Mouse (Mus musculus): Measurements from ENCODE around the gene Sept9. TPM values are rescaled to one million over a fixed set of nuclear protein-coding genes. Genes with fewer than 3 reads are reported as not detected.
A peak's percentile ranks its signal among the peaks of the same experiment; 100 is the strongest.

Sept9 gene
- polyA plus RNA-seq, 1 experiment from 2014 or later: 111 TPM

GRCm38 (mm10) chr11:117232886-117233458 lies 33.5 kb downstream of the Sept9 start:
- 43% methylated on average over 10 of the region's 10 CpGs for WGBS
- Histone ChIP-seq H3K4me3 (ENCODE audit: low read depth, low read length) (no peak overlapping the region), H3K27ac (ENCODE audit: low read depth, low read length) (no peak overlapping the region)

GRCm38 (mm10) chr11:117233818-117234217 lies 34.4 kb downstream of the Sept9 start:
- Histone ChIP-seq H3K4me3 (ENCODE audit: low read depth, low read length) (no peak overlapping the region), H3K4me1 (replicated peaks; ENCODE audit: control insufficient read depth, insufficient read depth, low read length) (peaks cover 29% of the 10 kb centered on the region), H3K27me3 (replicated peaks; ENCODE audit: control insufficient read depth, insufficient read depth, low read length) (peaks cover 11% of the 10 kb centered on the region), H3K4me2 (no peak overlapping the region), H3K9ac (ENCODE audit: low read depth, low read length) (no peak overlapping the region), H3K27ac (ENCODE audit: low read depth, low read length) (no peak overlapping the region), H3K9me3 (ENCODE audit: control insufficient read depth, low read length) (no peaks in the 10 kb centered on the region), H3K36me3 (ENCODE audit: control insufficient read depth, insufficient read depth, low read length) (no peaks in the 10 kb centered on the region)
- DNase-seq (ENCODE audit: low spot score): no peak
- ATAC-seq (replicated peaks; ENCODE audit: low FRiP score): no peak
- WGBS: 49% methylated on average over 8 of the region's 8 CpGs

More at GRCm38 (mm10) chr11:117232886-117233458, 33.5 kb downstream of the Sept9 start:
- H3K36me3 ChIP-seq (ENCODE audit: control insufficient read depth, insufficient read depth, low read length): no peaks in the 10 kb centered on the region
- no peak for DNase-seq (ENCODE audit: low spot score)
- H3K9me3 ChIP-seq (ENCODE audit: control insufficient read depth, low read length): no peaks in the 10 kb centered on the region
- H3K9ac ChIP-seq (ENCODE audit: low read depth, low read length): no peak overlapping the region
- H3K27me3 ChIP-seq (replicated peaks; ENCODE audit: control insufficient read depth, insufficient read depth, low read length): peaks cover 11% of the 10 kb centered on the region
- ATAC-seq (replicated peaks; ENCODE audit: low FRiP score): no peak
- H3K4me2 ChIP-seq: peak overlapping the region; percentile 46
- H3K4me1 ChIP-seq (replicated peaks; ENCODE audit: control insufficient read depth, insufficient read depth, low read length): peaks cover 29% of the 10 kb centered on the region

GRCm38 (mm10) chr11:117235086-117235897 lies 35.8 kb downstream of the Sept9 start:
- no peak overlapping the region for H3K4me2 ChIP-seq
- H3K4me1 ChIP-seq (replicated peaks; ENCODE audit: control insufficient read depth, insufficient read depth, low read length): peaks cover 29% of the 10 kb centered on the region
- DNase-seq (ENCODE audit: low spot score): no peak
- no peaks in the 10 kb centered on the region for H3K9me3 ChIP-seq (ENCODE audit: control insufficient read depth, low read length)
- no peak overlapping the region for H3K4me3 ChIP-seq (ENCODE audit: low read depth, low read length)
- H3K27ac ChIP-seq (ENCODE audit: low read depth, low read length): no peak overlapping the region
- ATAC-seq (replicated peaks; ENCODE audit: low FRiP score): no peak
- 31% methylated on average over 12 of the region's 12 CpGs for WGBS
- no peak overlapping the region for H3K9ac ChIP-seq (ENCODE audit: low read depth, low read length)
- peaks cover 11% of the 10 kb centered on the region for H3K27me3 ChIP-seq (replicated peaks; ENCODE audit: control insufficient read depth, insufficient read depth, low read length)
- H3K36me3 ChIP-seq (ENCODE audit: control insufficient read depth, insufficient read depth, low read length): no peaks in the 10 kb centered on the region

DNA sequence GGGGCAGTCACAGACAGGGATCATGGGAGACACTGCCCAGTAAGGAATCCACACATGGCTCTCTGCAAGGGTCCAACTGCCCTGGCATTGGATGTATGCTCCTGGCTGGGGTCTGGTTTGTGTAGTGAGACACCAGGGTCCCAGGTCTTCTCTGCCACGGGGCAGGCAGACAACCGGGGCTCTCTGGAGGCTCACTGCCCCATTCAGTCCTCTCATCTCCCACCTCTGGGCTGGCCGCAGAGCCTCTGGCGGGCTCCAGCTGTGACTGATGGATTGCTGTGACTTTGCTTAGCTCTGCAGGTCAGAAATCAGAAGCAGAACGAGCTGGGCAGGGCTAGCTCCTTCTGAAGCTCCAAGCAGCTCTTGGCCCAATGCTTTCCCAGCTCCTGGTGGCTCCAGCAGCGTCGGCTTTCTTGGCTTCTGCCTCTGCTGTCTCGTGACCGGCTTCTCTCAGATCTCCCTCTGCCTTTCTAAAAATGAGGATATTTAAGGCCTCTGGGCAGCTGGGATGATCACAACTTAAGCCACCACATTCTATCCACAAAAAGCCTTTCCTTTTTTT lies 36.5 kb downstream of the Sept9 start:
- peaks cover 29% of the 10 kb centered on the region for H3K4me1 ChIP-seq (replicated peaks; ENCODE audit: control insufficient read depth, insufficient read depth, low read length)

GRCm38 (mm10) chr11:117238169-117238568 lies 38.7 kb downstream of the Sept9 start:
- Histone ChIP-seq H3K36me3 (ENCODE audit: control insufficient read depth, insufficient read depth, low read length) (no peaks in the 10 kb centered on the region), H3K4me1 (replicated peaks; ENCODE audit: control insufficient read depth, insufficient read depth, low read length) (peaks cover 26% of the 10 kb centered on the region), H3K4me3 (ENCODE audit: low read depth, low read length) (no peak overlapping the region), H3K4me2 (no peak overlapping the region), H3K27ac (ENCODE audit: low read depth, low read length) (no peak overlapping the region), H3K27me3 (replicated peaks; ENCODE audit: control insufficient read depth, insufficient read depth, low read length) (peaks cover 6% of the 10 kb centered on the region), H3K9ac (ENCODE audit: low read depth, low read length) (no peak overlapping the region), H3K9me3 (ENCODE audit: control insufficient read depth, low read length) (no peaks in the 10 kb centered on the region)
- ATAC-seq (replicated peaks; ENCODE audit: low FRiP score) (no peak), DNase-seq (ENCODE audit: low spot score) (peak; percentile 88)
- WGBS: 2% methylated on average over 4 of the region's 4 CpGs

More for the DNA sequence above, 36.5 kb downstream of the Sept9 start:
- ATAC-seq (replicated peaks; ENCODE audit: low FRiP score): no peak
- Histone ChIP-seq H3K4me3 (ENCODE audit: low read depth, low read length) (no peak overlapping the region), H3K9ac (ENCODE audit: low read depth, low read length) (no peak overlapping the region), H3K9me3 (ENCODE audit: control insufficient read depth, low read length) (no peaks in the 10 kb centered on the region), H3K4me2 (no peak overlapping the region), H3K27me3 (replicated peaks; ENCODE audit: control insufficient read depth, insufficient read depth, low read length) (peaks cover 11% of the 10 kb centered on the region), H3K27ac (ENCODE audit: low read depth, low read length) (no peak overlapping the region), H3K36me3 (ENCODE audit: control insufficient read depth, insufficient read depth, low read length) (no peaks in the 10 kb centered on the region)
- DNase-seq (ENCODE audit: low spot score): no peak
- WGBS: 36% methylated on average over 9 of the region's 9 CpGs

DNA sequence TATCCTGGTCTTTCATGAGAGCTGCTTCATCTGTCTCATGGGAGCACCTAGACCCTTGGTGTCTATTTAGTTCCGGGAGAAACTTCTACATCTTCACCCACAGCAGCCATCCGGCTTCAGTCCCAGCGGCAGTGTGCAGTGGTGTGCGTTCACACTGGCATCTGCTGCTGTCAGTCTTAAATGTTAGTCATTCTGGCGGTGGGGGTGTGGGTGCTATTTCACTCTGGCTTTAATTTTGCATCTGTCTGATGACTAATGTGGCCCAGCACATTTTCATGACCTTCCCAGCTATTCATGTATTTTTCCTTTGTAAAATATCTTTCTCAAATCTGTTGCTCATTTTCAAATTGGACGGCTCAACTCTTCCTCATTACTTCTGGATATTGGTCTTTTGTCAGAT lies 40.2 kb downstream of the Sept9 start:
- Histone ChIP-seq H3K9ac (ENCODE audit: low read depth, low read length) (no peak overlapping the region), H3K27me3 (replicated peaks; ENCODE audit: control insufficient read depth, insufficient read depth, low read length) (0 out of 2 replicates have a peak, but pooled peaks cover 2% of the 10 kb centered on the region), H3K27ac (ENCODE audit: low read depth, low read length) (no peak overlapping the region), H3K4me2 (no peak overlapping the region), H3K9me3 (ENCODE audit: control insufficient read depth, low read length) (no peaks in the 10 kb centered on the region), H3K4me1 (replicated peaks; ENCODE audit: control insufficient read depth, insufficient read depth, low read length) (peaks cover 16% of the 10 kb centered on the region), H3K36me3 (ENCODE audit: control insufficient read depth, insufficient read depth, low read length) (no peaks in the 10 kb centered on the region), H3K4me3 (ENCODE audit: low read depth, low read length) (no peak overlapping the region)
- 80% methylated on average over 6 of the region's 6 CpGs for WGBS
- ATAC-seq (replicated peaks; ENCODE audit: low FRiP score) (no peak), DNase-seq (ENCODE audit: low spot score) (no peak)

DNA sequence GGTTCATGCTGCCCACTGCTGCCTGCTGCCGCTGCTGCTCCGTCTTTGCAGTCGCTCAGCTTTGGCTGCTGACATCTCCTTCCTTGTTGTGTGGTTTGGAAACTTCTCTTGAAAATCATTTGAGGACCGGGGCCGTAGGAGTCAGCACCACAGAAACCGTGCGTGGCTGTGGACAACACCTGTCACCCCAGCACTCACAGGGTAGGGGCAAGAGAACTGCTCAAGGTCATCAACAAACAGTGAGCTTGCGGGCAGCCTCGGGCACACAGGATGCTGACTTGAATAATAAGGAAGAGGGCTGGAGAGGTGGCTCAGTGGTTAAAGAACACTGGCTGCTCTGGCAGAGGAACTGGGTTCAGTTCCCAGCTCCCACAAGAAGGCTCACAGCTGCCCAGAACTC lies 40.9 kb downstream of the Sept9 start:
- 0 out of 2 replicates have a peak, but pooled peaks cover 2% of the 10 kb centered on the region for H3K27me3 ChIP-seq (replicated peaks; ENCODE audit: control insufficient read depth, insufficient read depth, low read length)
- H3K27ac ChIP-seq (ENCODE audit: low read depth, low read length): no peak overlapping the region
- H3K9me3 ChIP-seq (ENCODE audit: control insufficient read depth, low read length): no peaks in the 10 kb centered on the region
- H3K9ac ChIP-seq (ENCODE audit: low read depth, low read length): no peak overlapping the region
- no peak overlapping the region for H3K4me3 ChIP-seq (ENCODE audit: low read depth, low read length)
- H3K4me2 ChIP-seq: no peak overlapping the region
- 69% methylated on average over 9 of the region's 9 CpGs for WGBS
- peaks cover 8% of the 10 kb centered on the region for H3K4me1 ChIP-seq (replicated peaks; ENCODE audit: control insufficient read depth, insufficient read depth, low read length)
- H3K36me3 ChIP-seq (ENCODE audit: control insufficient read depth, insufficient read depth, low read length): no peaks in the 10 kb centered on the region
- DNase-seq (ENCODE audit: low spot score) (no peak), ATAC-seq (replicated peaks; ENCODE audit: low FRiP score) (no peak)

DNA sequence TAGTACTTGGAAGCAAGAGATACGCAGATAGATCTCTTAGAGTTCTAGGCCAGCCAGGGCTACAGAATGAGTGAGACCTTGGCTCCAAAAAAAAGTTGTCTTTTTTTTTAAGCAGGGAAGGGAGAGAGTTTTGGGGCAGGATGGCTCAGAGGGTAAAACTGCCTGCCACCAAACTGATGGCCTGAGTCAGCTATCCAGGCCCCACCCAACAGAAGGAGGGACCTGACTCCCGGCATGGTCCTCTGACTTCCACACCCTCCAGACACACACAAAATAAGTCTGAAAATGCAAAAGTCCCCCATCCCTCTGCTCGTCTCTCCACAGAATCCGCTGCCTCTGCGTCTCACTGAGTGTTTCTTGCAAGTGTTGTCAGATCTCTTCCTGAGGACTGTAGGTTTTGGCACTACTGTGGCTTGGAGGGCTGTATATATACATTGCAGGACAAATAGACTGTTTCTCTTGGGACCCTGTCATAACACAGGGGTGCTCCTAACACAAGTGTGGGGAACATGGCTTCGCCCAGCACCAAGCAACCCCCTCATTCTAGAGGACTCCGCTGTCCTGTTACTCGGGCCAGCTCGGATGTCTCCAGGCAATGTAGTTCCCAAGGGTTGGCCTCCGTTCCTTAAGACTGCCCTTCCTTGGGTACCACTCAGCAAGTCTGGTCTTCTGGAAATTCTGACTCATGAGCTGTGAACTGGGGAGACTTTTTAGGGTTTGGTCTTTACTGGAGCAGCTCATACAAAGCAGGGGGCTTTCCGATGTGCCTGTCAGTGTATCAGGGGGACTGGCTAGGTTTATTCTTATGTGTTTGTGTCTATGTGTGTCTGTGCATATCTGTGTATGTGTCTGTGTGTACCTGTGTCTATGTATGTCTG lies 41.6 kb downstream of the Sept9 start:
- H3K27me3 ChIP-seq (replicated peaks; ENCODE audit: control insufficient read depth, insufficient read depth, low read length): no peaks in the 10 kb centered on the region
- no peaks in the 10 kb centered on the region for H3K36me3 ChIP-seq (ENCODE audit: control insufficient read depth, insufficient read depth, low read length)
- H3K4me3 ChIP-seq (ENCODE audit: low read depth, low read length): no peak overlapping the region
- no peak overlapping the region for H3K4me2 ChIP-seq
- H3K9ac ChIP-seq (ENCODE audit: low read depth, low read length): no peak overlapping the region
- DNase-seq (ENCODE audit: low spot score) (no peak), ATAC-seq (replicated peaks; ENCODE audit: low FRiP score) (no peak)
- no peak overlapping the region for H3K27ac ChIP-seq (ENCODE audit: low read depth, low read length)
- no peaks in the 10 kb centered on the region for H3K9me3 ChIP-seq (ENCODE audit: control insufficient read depth, low read length)
- H3K4me1 ChIP-seq (replicated peaks; ENCODE audit: control insufficient read depth, insufficient read depth, low read length): peaks cover 2% of the 10 kb centered on the region
- WGBS: 81% methylated on average over 11 of the region's 11 CpGs
